Mouse (Mus musculus): ENCODE results near the gene Sec1.

Gene Sec1

GRCm38 (mm10) chr7:45716952-45717917 is 23.0 kb upstream of the Sec1 start:
- DNase-seq = no peak

GRCm38 (mm10) chr7:45716460-45716857 is 22.3 kb upstream of the Sec1 start:
- DNase-seq = no peak

GRCm38 (mm10) chr7:45715741-45716459 is 21.7 kb upstream of the Sec1 start:
- DNase-seq = no peak

- peak; percentile 95 to 96 for DNase-seq
Measured at GRCm38 (mm10) chr7:45715090-45715708, 21.0 kb upstream of the Sec1 start, which contains the start of gene Rpl18. TSS of gene Rpl18 (plus strand) at chr7:45715457.

- no peak for DNase-seq
Measured at GRCm38 (mm10) chr7:45714630-45715089, 20.5 kb upstream of the Sec1 start.

GRCm38 (mm10) chr7:45713881-45714520 is 19.8 kb upstream of the Sec1 start:
- no peak for DNase-seq

- DNase-seq = no peak
Measured at GRCm38 (mm10) chr7:45713396-45713795, 19.2 kb upstream of the Sec1 start.

GRCm38 (mm10) chr7:45712022-45712757 is 18.0 kb upstream of the Sec1 start:
- no peak for DNase-seq

GRCm38 (mm10) chr7:45711316-45712021 is 17.3 kb upstream of the Sec1 start:
- no peak for DNase-seq

GRCm38 (mm10) chr7:45710477-45711191 is 16.4 kb upstream of the Sec1 start:
- no peak for DNase-seq

- no peak for DNase-seq
Measured at GRCm38 (mm10) chr7:45709677-45710355, 15.6 kb upstream of the Sec1 start.

GRCm38 (mm10) chr7:45709036-45709435 is 14.8 kb upstream of the Sec1 start:
- no peak for DNase-seq

GRCm38 (mm10) chr7:45708221-45708761 is 14.1 kb upstream of the Sec1 start:
- DNase-seq = peak; percentile 56 to 58

GRCm38 (mm10) chr7:45707375-45707967 is 13.3 kb upstream of the Sec1 start:
- DNase-seq = peak; percentile 93 to 94

- peak; percentile 92 to 93 for DNase-seq
Measured at GRCm38 (mm10) chr7:45706721-45707241, 12.6 kb upstream of the Sec1 start.

- DNase-seq = peak; percentile 41 to 42
Measured at GRCm38 (mm10) chr7:45705873-45706281, 11.7 kb upstream of the Sec1 start.

GRCm38 (mm10) chr7:45705443-45705864 is 11.3 kb upstream of the Sec1 start:
- DNase-seq = peak in 1 of 2 experiments; percentile 47

GRCm38 (mm10) chr7:45704730-45705442 is 10.7 kb upstream of the Sec1 start, which contains the start of gene Dbp:
TSS of gene Dbp (plus strand) at chr7:45705088.
- DNase-seq = peak; percentile 96 to 98

All from B cell, adult 2 months (primary cell).